9 mouse cellular contexts compared by ENCODE assay signal in the genomic region with DNA sequence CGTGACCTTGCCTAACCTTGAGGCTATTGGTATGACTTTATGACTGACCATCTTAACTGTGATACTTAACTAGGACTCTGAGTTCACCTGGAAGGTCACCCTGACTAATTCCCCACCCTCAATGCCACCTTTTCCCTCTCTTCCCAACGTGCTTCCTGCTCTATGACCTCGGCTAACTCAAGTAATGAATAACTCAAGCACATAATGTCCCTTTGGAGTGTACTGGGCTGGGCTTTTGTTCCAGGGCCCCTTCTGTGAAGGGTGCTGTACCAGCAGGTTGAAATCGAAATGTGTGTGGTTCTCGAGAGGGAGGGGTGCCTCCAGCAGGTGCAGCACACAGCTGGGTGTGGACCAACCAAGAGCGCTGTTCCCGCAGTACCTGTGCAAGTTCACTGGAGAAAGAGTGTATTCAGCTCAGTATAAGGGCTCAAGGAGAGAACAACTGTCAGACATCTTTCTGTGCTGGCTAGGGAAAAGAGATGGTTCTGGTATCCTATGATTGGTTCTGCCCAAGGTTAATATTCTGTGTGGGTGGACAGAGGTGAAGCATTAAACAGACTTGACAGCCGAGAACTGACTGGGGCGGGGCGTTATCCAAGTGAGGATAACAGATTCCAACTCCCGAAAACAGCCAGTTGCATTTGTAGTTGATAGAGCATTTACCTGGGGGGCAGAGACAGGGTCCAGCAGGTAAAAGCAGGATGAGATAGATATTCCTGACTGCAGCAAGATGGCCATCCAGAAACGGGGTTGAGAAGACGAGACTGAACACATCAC. TPM values are rescaled to one million over a fixed set of nuclear protein-coding genes. Genes with fewer than 3 reads are reported as not detected.
DNase-seq lines count a peak whose midpoint lies in the region; ATAC-seq and TF ChIP-seq lines count a peak whose summit lies in the region.
"Had no signal": no experiment of that assay in that cellular context is flagged by ENCODE, and none has a peak within 500 bp of the region (broad histone marks: within the 10 kb centered on the region; RNA-seq: fewer than 3 reads in every experiment).

No protein-coding gene starts in this region.

- TF ChIP-seq POLR2A in cortical plate, adult 2 months (IDR thresholded peaks at IDR 0.05; ENCODE audit: extremely low read depth, insufficient read depth, low read length) = no peak

- H3K27ac ChIP-seq in hindbrain, embryonic 13.5 days = no peak overlapping the region
- H3K27ac ChIP-seq in hindbrain, embryonic 11.5 days (ENCODE audit: low read depth, low read length) = no peak overlapping the region
- H3K27ac ChIP-seq in cortical plate, adult 2 months (ENCODE audit: insufficient read depth, low read length) = peak overlapping the region; percentile 66
- peak overlapping the region; percentile 84 for H3K27ac ChIP-seq in intestine, postnatal 0 days (ENCODE audit: low read depth, low read length)
- H3K27ac ChIP-seq: liver, embryonic 14.5 days had no signal

- H3K9ac ChIP-seq in hindbrain, embryonic 13.5 days = peak overlapping the region; percentile 58
- no peak overlapping the region for H3K9ac ChIP-seq in hindbrain, embryonic 11.5 days (ENCODE audit: low read depth, low read length)
- H3K9ac ChIP-seq in intestine, postnatal 0 days (ENCODE audit: low read depth, low read length) = no peak overlapping the region
- H3K9ac ChIP-seq: liver, embryonic 14.5 days had no signal

- peaks cover 7% of the 10 kb centered on the region; the same call in 1 of the 2 replicates for H3K27me3 ChIP-seq in hindbrain, embryonic 13.5 days
- peaks cover 7% of the 10 kb centered on the region; the same call in 1 of the 2 replicates for H3K27me3 ChIP-seq in hindbrain, embryonic 11.5 days (ENCODE audit: control insufficient read depth, insufficient read depth, low read length)
- no peaks in the 10 kb centered on the region for H3K27me3 ChIP-seq in intestine, postnatal 0 days (replicated peaks; ENCODE audit: control insufficient read depth, insufficient read depth, low read length)

- H3K36me3 ChIP-seq in hindbrain, embryonic 13.5 days = no peaks in the 10 kb centered on the region
- H3K36me3 ChIP-seq in hindbrain, embryonic 11.5 days (ENCODE audit: control insufficient read depth, insufficient read depth, low read length) = no peaks in the 10 kb centered on the region
- H3K36me3 ChIP-seq in intestine, postnatal 0 days (ENCODE audit: control insufficient read depth, insufficient read depth) = no peaks in the 10 kb centered on the region

- DNase-seq in hindbrain, embryonic 11.5 days (ENCODE audit: low spot score) = no peak
- peak; percentile 81 for DNase-seq in lung, postnatal 25 days (ENCODE audit: low spot score)
- no peak for DNase-seq in frontal cortex, adult 2 months (ENCODE audit: extremely low spot score in 1 of 2, low spot score in 1 of 2)
- no peak for DNase-seq in natural killer cell, adult 2 months (ENCODE audit: low spot score in 2 of 2)
- no peak for DNase-seq in urinary bladder, postnatal 25 days (ENCODE audit: low spot score)

- H3K4me3 ChIP-seq in hindbrain, embryonic 13.5 days = no peak overlapping the region
- H3K4me3 ChIP-seq in hindbrain, embryonic 11.5 days (ENCODE audit: low read depth, low read length) = no peak overlapping the region
- H3K4me3 ChIP-seq in cortical plate, adult 2 months (ENCODE audit: insufficient read depth, low read length) = peak overlapping the region; percentile 19; the same call in 1 of the 2 replicates
- peak overlapping the region; percentile 14; the same call in 1 of the 2 replicates for H3K4me3 ChIP-seq in intestine, postnatal 0 days (ENCODE audit: low read depth, low read length)

- WGBS in hindbrain, embryonic 13.5 days = 67% methylated on average over 13 of the region's 13 CpGs
- 68% methylated on average over 13 of the region's 13 CpGs for WGBS in hindbrain, embryonic 11.5 days
- WGBS in intestine, postnatal 0 days = 39% methylated on average over 13 of the region's 13 CpGs

- H3K9me3 ChIP-seq in hindbrain, embryonic 13.5 days = no peaks in the 10 kb centered on the region
- H3K9me3 ChIP-seq in hindbrain, embryonic 11.5 days (ENCODE audit: control insufficient read depth, low read length) = no peaks in the 10 kb centered on the region
- H3K9me3 ChIP-seq in intestine, postnatal 0 days (ENCODE audit: control insufficient read depth) = no peaks in the 10 kb centered on the region

- H3K4me1 ChIP-seq in hindbrain, embryonic 13.5 days (replicated peaks) = peaks cover 45% of the 10 kb centered on the region
- no peaks in the 10 kb centered on the region; the same call in 1 of the 2 replicates for H3K4me1 ChIP-seq in hindbrain, embryonic 11.5 days (replicated peaks; ENCODE audit: control insufficient read depth, insufficient read depth, low read length)
- peaks cover 3% of the 10 kb centered on the region; the same call in 1 of the 2 replicates for H3K4me1 ChIP-seq in cortical plate, adult 2 months (ENCODE audit: control insufficient read depth, insufficient read depth, low read length)
- H3K4me1 ChIP-seq in intestine, postnatal 0 days (replicated peaks; ENCODE audit: control insufficient read depth, insufficient read depth, low read length) = peaks cover 11% of the 10 kb centered on the region

- ATAC-seq in hindbrain, embryonic 13.5 days (ENCODE audit: low FRiP score) = no peak
- ATAC-seq in hindbrain, embryonic 11.5 days (ENCODE audit: low FRiP score) = no peak
- ATAC-seq in intestine, postnatal 0 days = peak; percentile 71

- no peak for TF ChIP-seq CTCF in cortical plate, adult 2 months (IDR thresholded peaks at IDR 0.05; ENCODE audit: extremely low read depth, insufficient read depth, low read length)
- TF ChIP-seq CTCF in intestine, postnatal 0 days (IDR thresholded peaks at IDR 0.05; ENCODE audit: low read depth) = no peak

- peak overlapping the region; percentile 34 for H3K4me2 ChIP-seq in hindbrain, embryonic 13.5 days
- no peak overlapping the region for H3K4me2 ChIP-seq in hindbrain, embryonic 11.5 days (replicated peaks; ENCODE audit: low read depth, low read length)
- peak overlapping the region; percentile 72 for H3K4me2 ChIP-seq in intestine, postnatal 0 days (replicated peaks; ENCODE audit: low read depth)

RNA-seq across cellular contexts. Expression of a gene that starts 3.0 kb away (rescaled TPM):
- polyA plus RNA-seq in hindbrain, embryonic 13.5 days (2015; fragmentation: Nextera tagmentation; extraction: Ambion mirVana) = 129 and 131 TPM in 2 replicates
- polyA plus RNA-seq in hindbrain, embryonic 11.5 days (2014; fragmentation: Nextera tagmentation; extraction: Ambion mirVana) = 28.7 and 37.3 TPM in 2 replicates
- polyA plus RNA-seq in cortical plate, adult 2 months (2012; rRNA removed) = 1,191 and 1,273 TPM in 2 replicates
- 227 and 233 TPM in 2 replicates for polyA plus RNA-seq in intestine, postnatal 0 days (2015; fragmentation: Nextera tagmentation; extraction: Ambion mirVana)
- polyA plus RNA-seq in frontal cortex, adult 2 months (2012; rRNA removed) = 1,439 and 1,479 TPM in 2 replicates

Comparison
In these comparisons a context has a peak if more than half of its experiments do, and no peak if none do; other contexts are left out.
1. H3K27ac ChIP-seq: peak in cortical plate, adult 2 months (single experiment) and intestine, postnatal 0 days (single experiment); none in hindbrain, embryonic 13.5 days (single experiment) and hindbrain, embryonic 11.5 days (single experiment).
2. H3K4me3 ChIP-seq: peak in cortical plate, adult 2 months (single experiment) and intestine, postnatal 0 days (single experiment); none in hindbrain, embryonic 13.5 days (single experiment) and hindbrain, embryonic 11.5 days (single experiment).